Comparison of ENCODE assay signal across 14 mouse cellular contexts in genomic region chr4:25798412-25798811, GRCm38 (mm10). TPM values are rescaled to one million over a fixed set of nuclear protein-coding genes. Genes with fewer than 3 reads are reported as not detected.
DNase-seq lines count a peak whose midpoint lies in the region; ATAC-seq and TF ChIP-seq lines count a peak whose summit lies in the region.
"Had no signal": no experiment of that assay in that cellular context is flagged by ENCODE, and none has a peak within 500 bp of the region (broad histone marks: within the 10 kb centered on the region; RNA-seq: fewer than 3 reads in every experiment).

No protein-coding gene starts in this region.

- no peak for TF ChIP-seq CTCF in cortical plate, adult 2 months (IDR thresholded peaks at IDR 0.05; ENCODE audit: extremely low read depth, insufficient read depth, low read length)
- TF ChIP-seq CTCF in midbrain, postnatal 0 days (IDR thresholded peaks at IDR 0.05), result no peak
- TF ChIP-seq CTCF in intestine, postnatal 0 days (IDR thresholded peaks at IDR 0.05; ENCODE audit: low read depth), result no peak

- no peak for DNase-seq in kidney, postnatal 14 days
- peak; percentile 15 for DNase-seq in midbrain, postnatal 0 days (ENCODE audit: low spot score)
- DNase-seq in gastrocnemius, postnatal 25 days, result no peak
- no peak for DNase-seq in lung, postnatal 25 days (ENCODE audit: low spot score)
- DNase-seq: adrenal gland, postnatal 36 days; thymus, postnatal 14 days had no signal

- peaks cover 18% of the 10 kb centered on the region; the same call in 1 of the 2 replicates for H3K4me1 ChIP-seq in kidney, embryonic 15.5 days
- peaks cover 4% of the 10 kb centered on the region; the same call in 1 of the 2 replicates for H3K4me1 ChIP-seq in cortical plate, adult 2 months (ENCODE audit: control insufficient read depth, insufficient read depth, low read length)
- peaks cover 17% of the 10 kb centered on the region for H3K4me1 ChIP-seq in forebrain, embryonic 16.5 days (replicated peaks; ENCODE audit: control insufficient read depth, insufficient read depth, low read length)
- 0 out of 2 replicates have a peak, but pooled peaks cover 2% of the 10 kb centered on the region for H3K4me1 ChIP-seq in midbrain, postnatal 0 days (ENCODE audit: insufficient read depth, low read length)
- no peaks in the 10 kb centered on the region for H3K4me1 ChIP-seq in intestine, postnatal 0 days (replicated peaks; ENCODE audit: control insufficient read depth, insufficient read depth, low read length)
- H3K4me1 ChIP-seq: megakaryocyte, embryonic 14.5 days had no signal

- H3K27me3 ChIP-seq in kidney, embryonic 15.5 days, result peaks cover 29% of the 10 kb centered on the region
- H3K27me3 ChIP-seq in forebrain, embryonic 16.5 days (replicated peaks; ENCODE audit: control insufficient read depth, insufficient read depth, low read length), result no peaks in the 10 kb centered on the region
- H3K27me3 ChIP-seq in midbrain, postnatal 0 days (ENCODE audit: insufficient read depth, low read length), result no peaks in the 10 kb centered on the region
- 0 out of 2 replicates have a peak, but pooled peaks cover 9% of the 10 kb centered on the region for H3K27me3 ChIP-seq in intestine, postnatal 0 days (replicated peaks; ENCODE audit: control insufficient read depth, insufficient read depth, low read length)

- 21% methylated on average over 10 of the region's 10 CpGs for WGBS in kidney, embryonic 15.5 days
- 3% methylated on average over 10 of the region's 10 CpGs for WGBS in forebrain, embryonic 16.5 days
- 9% methylated on average over 10 of the region's 10 CpGs for WGBS in midbrain, postnatal 0 days
- 19% methylated on average over 10 of the region's 10 CpGs for WGBS in intestine, postnatal 0 days

- H3K36me3 ChIP-seq in kidney, embryonic 15.5 days, result no peaks in the 10 kb centered on the region
- H3K36me3 ChIP-seq in forebrain, embryonic 16.5 days (ENCODE audit: control insufficient read depth, insufficient read depth), result no peaks in the 10 kb centered on the region
- H3K36me3 ChIP-seq in midbrain, postnatal 0 days (ENCODE audit: insufficient read depth, low read length), result no peaks in the 10 kb centered on the region
- no peaks in the 10 kb centered on the region for H3K36me3 ChIP-seq in intestine, postnatal 0 days (ENCODE audit: control insufficient read depth, insufficient read depth)
- H3K36me3 ChIP-seq: limb, embryonic 12.5 days had no signal

- peak overlapping the region; percentile 93 for H3K4me2 ChIP-seq in kidney, embryonic 15.5 days
- H3K4me2 ChIP-seq in forebrain, embryonic 16.5 days (ENCODE audit: low read length), result peak overlapping the region; percentile 81
- H3K4me2 ChIP-seq in midbrain, postnatal 0 days (ENCODE audit: low read depth, low read length, poor library complexity, severe bottlenecking), result peak overlapping the region; percentile 68
- no peak overlapping the region for H3K4me2 ChIP-seq in intestine, postnatal 0 days (replicated peaks; ENCODE audit: low read depth)

- TF ChIP-seq POLR2A in cortical plate, adult 2 months (IDR thresholded peaks at IDR 0.05; ENCODE audit: extremely low read depth, insufficient read depth, low read length), result no peak

- H3K4me3 ChIP-seq in kidney, embryonic 15.5 days (replicated peaks), result peak overlapping the region; percentile 52
- peak overlapping the region; percentile 87 for H3K4me3 ChIP-seq in cortical plate, adult 2 months (ENCODE audit: insufficient read depth, low read length)
- peak overlapping the region; percentile 77 for H3K4me3 ChIP-seq in forebrain, embryonic 16.5 days (replicated peaks; ENCODE audit: low read length)
- peak overlapping the region; percentile 75 for H3K4me3 ChIP-seq in midbrain, postnatal 0 days (ENCODE audit: low read depth, low read length)
- H3K4me3 ChIP-seq in intestine, postnatal 0 days (ENCODE audit: low read depth, low read length), result no peak overlapping the region
- H3K4me3 ChIP-seq: megakaryocyte, embryonic 14.5 days had no signal

- H3K27ac ChIP-seq in kidney, embryonic 15.5 days, result no peak overlapping the region
- peak overlapping the region; percentile 74 for H3K27ac ChIP-seq in cortical plate, adult 2 months (ENCODE audit: insufficient read depth, low read length)
- peak overlapping the region; percentile 21; the same call in 1 of the 2 replicates for H3K27ac ChIP-seq in forebrain, embryonic 16.5 days (ENCODE audit: low read length)
- no peak overlapping the region for H3K27ac ChIP-seq in midbrain, postnatal 0 days (ENCODE audit: low read depth, low read length)
- H3K27ac ChIP-seq in intestine, postnatal 0 days (ENCODE audit: low read depth, low read length), result no peak overlapping the region
- H3K27ac ChIP-seq: limb, embryonic 12.5 days had no signal

- no peaks in the 10 kb centered on the region for H3K9me3 ChIP-seq in kidney, embryonic 15.5 days (replicated peaks)
- H3K9me3 ChIP-seq in forebrain, embryonic 16.5 days (ENCODE audit: control insufficient read depth, low read length), result no peaks in the 10 kb centered on the region
- no peaks in the 10 kb centered on the region for H3K9me3 ChIP-seq in midbrain, postnatal 0 days (ENCODE audit: low read length)
- H3K9me3 ChIP-seq in intestine, postnatal 0 days (ENCODE audit: control insufficient read depth), result no peaks in the 10 kb centered on the region
- H3K9me3 ChIP-seq: limb, embryonic 12.5 days had no signal

- no peak overlapping the region for H3K9ac ChIP-seq in kidney, embryonic 15.5 days
- peak overlapping the region; percentile 57 for H3K9ac ChIP-seq in forebrain, embryonic 16.5 days (replicated peaks; ENCODE audit: low read depth, low read length)
- H3K9ac ChIP-seq in midbrain, postnatal 0 days (replicated peaks; ENCODE audit: low read length, poor library complexity, severe bottlenecking), result peak overlapping the region; percentile 79; the same call in 1 of the 2 replicates
- H3K9ac ChIP-seq in intestine, postnatal 0 days (ENCODE audit: low read depth, low read length), result no peak overlapping the region

- ATAC-seq in kidney, embryonic 15.5 days (replicated peaks; ENCODE audit: low FRiP score), result no peak
- ATAC-seq in forebrain, embryonic 16.5 days, result no peak
- no peak for ATAC-seq in midbrain, postnatal 0 days (ENCODE audit: low FRiP score)
- ATAC-seq in intestine, postnatal 0 days, result no peak
- ATAC-seq: inflammation-experienced regulatory T-cells, adult 6 months had no signal

RNA-seq across cellular contexts. Expression of gene Fut9, which starts 1.6 kb away (rescaled TPM):
- 8.5 and 8.9 TPM in 2 replicates for polyA plus RNA-seq in kidney, embryonic 15.5 days (2015; fragmentation: Nextera tagmentation; extraction: Ambion mirVana)
- 21.8 and 22.2 TPM in 2 replicates for polyA plus RNA-seq in cortical plate, adult 2 months (2012; rRNA removed)
- polyA plus RNA-seq in forebrain, embryonic 16.5 days (2015; fragmentation: Nextera tagmentation; extraction: Ambion mirVana), result 19.2 and 19.8 TPM in 2 replicates
- 44.5 and 57.1 TPM in 2 replicates for total RNA-seq in midbrain, postnatal 0 days (2014; rRNA removed)
- polyA plus RNA-seq in midbrain, postnatal 0 days (2015; fragmentation: Nextera tagmentation; extraction: Ambion mirVana), result 18.7 and 21.7 TPM in 2 replicates
- polyA plus RNA-seq in intestine, postnatal 0 days (2015; fragmentation: Nextera tagmentation; extraction: Ambion mirVana), result 0.03 and 0.05 TPM in 2 replicates
- not detected for total RNA-seq in gastrocnemius, postnatal 25 days (2021)
- total RNA-seq: MEL had no signal
- polyA plus RNA-seq: inflammation-experienced regulatory T-cells, adult 6 months had no signal

Comparison
In these comparisons a context has a peak if more than half of its experiments do, and no peak if none do; other contexts are left out.
1. H3K27ac ChIP-seq: peak in cortical plate, adult 2 months (single experiment) and forebrain, embryonic 16.5 days (single experiment); none in kidney, embryonic 15.5 days (single experiment), midbrain, postnatal 0 days (single experiment) and intestine, postnatal 0 days (single experiment).
2. H3K9ac ChIP-seq: peak in forebrain, embryonic 16.5 days (single experiment) and midbrain, postnatal 0 days (single experiment); none in kidney, embryonic 15.5 days (single experiment) and intestine, postnatal 0 days (single experiment).